Mouse (Mus musculus) brain, adult 2 months (tissue): ENCODE data around the gene Hdac11.
"Not testable (repeated sequence)": the region's sequence is repeated elsewhere in the genome, so short reads cannot be mapped to it uniquely, and the experiment has no call there.

Source experiments
- DNase-seq: peaks from one replicate; pipeline ENCODE4 v3.0.0; 2011; ENCODE audit warnings: low read depth, low spot score

The Hdac11 gene

GRCm38 (mm10) chr6:91201881-91202341 is 45.4 kb downstream of the Hdac11 start:
- DNase-seq: peak; percentile 27

GRCm38 (mm10) chr6:91202571-91202970 is 46.1 kb downstream of the Hdac11 start:
- no peak for DNase-seq

- no peak for DNase-seq
These were observed 48.9 kb downstream of the Hdac11 start for GRCm38 (mm10) chr6:91205346-91205745.

GRCm38 (mm10) chr6:91205791-91206190 is 49.3 kb downstream of the Hdac11 start:
- no peak for DNase-seq

- no peak for DNase-seq
These were observed 51.0 kb downstream of the Hdac11 start for GRCm38 (mm10) chr6:91207491-91207890.

GRCm38 (mm10) chr6:91209780-91210179 is 53.3 kb downstream of the Hdac11 start:
- DNase-seq: no peak

GRCm38 (mm10) chr6:91210852-91211251 is 54.4 kb downstream of the Hdac11 start:
- no peak for DNase-seq

GRCm38 (mm10) chr6:91212155-91212554 is 55.7 kb downstream of the Hdac11 start, which contains the start of gene Fbln2:
Gene Fbln2 (plus strand): TSS chr6:91212455.
- DNase-seq: not testable (repeated sequence)

- peak; percentile 46 for DNase-seq
These were observed 56.1 kb downstream of the Hdac11 start for GRCm38 (mm10) chr6:91212571-91212970.

- no peak for DNase-seq
These were observed 57.1 kb downstream of the Hdac11 start for GRCm38 (mm10) chr6:91213287-91214218.

- DNase-seq: peak; percentile 81
These were observed 59.0 kb downstream of the Hdac11 start for GRCm38 (mm10) chr6:91215454-91215853.

GRCm38 (mm10) chr6:91218445-91218844 is 62.0 kb downstream of the Hdac11 start:
- no peak for DNase-seq

- DNase-seq: peak; percentile 61
These were observed 62.4 kb downstream of the Hdac11 start for GRCm38 (mm10) chr6:91218871-91219270.

- peak; percentile 54 for DNase-seq
These were observed 63.6 kb downstream of the Hdac11 start for GRCm38 (mm10) chr6:91220062-91220461.

- DNase-seq: no peak
These were observed 64.6 kb downstream of the Hdac11 start for GRCm38 (mm10) chr6:91221094-91221493.

- no peak for DNase-seq
These were observed 66.4 kb downstream of the Hdac11 start for GRCm38 (mm10) chr6:91222694-91223346.
